Mouse (Mus musculus) heart, adult 18-20 months (tissue): ENCODE results near the gene Fbxl3. TPM values are rescaled to one million over a fixed set of nuclear protein-coding genes. Genes with fewer than 3 reads are reported as not detected.

ENCODE experiments used
- DNase-seq, 2 experiments: peaks; one replicate each; pipeline ENCODE4 v3.0.0; 2021 to 2022; ENCODE audit warnings: mixed read lengths in 1 of 2
- total RNA-seq, 2 experiments: library from RNA; stranded (reverse); gene quantifications; 2 replicates each; pipeline ENCODE4 v1.2.3; 2021

The Fbxl3 gene
- total RNA-seq, 2 experiments from 2014 or later = 58.2 to 61.1 TPM

GRCm38 (mm10) chr14:103037016-103037415, 62.4 kb downstream of the Fbxl3 start:
- DNase-seq = peak in 1 of 2 experiments; percentile 56

GRCm38 (mm10) chr14:103034076-103034475, 65.3 kb downstream of the Fbxl3 start:
- peak; percentile 10 to 16 for DNase-seq

GRCm38 (mm10) chr14:103033271-103033823, 66.0 kb downstream of the Fbxl3 start:
- DNase-seq = peak; percentile 36 to 61

Other genes with a start within 250 kb of the Fbxl3 start
- gene Kctd12, start 116.9 kb downstream of the Fbxl3 start, total RNA-seq = 10 to 100 TPM; 21.3 to 25.3 TPM
- not detected for gene Acod1, start 52.6 kb downstream of the Fbxl3 start, total RNA-seq
- gene Cln5, start 29.4 kb downstream of the Fbxl3 start, total RNA-seq = 10 to 100 TPM; 20.0 to 21.3 TPM
- 10 to 100 TPM; 28.9 to 32.2 TPM for gene Mycbp2, start 247.2 kb upstream of the Fbxl3 start, total RNA-seq